Mouse (Mus musculus): ENCODE measurements around the gene Nodal. TPM values are rescaled to one million over a fixed set of nuclear protein-coding genes. Genes with fewer than 3 reads are reported as not detected.

Nodal gene
- polyA plus RNA-seq, 1 experiment from 2014 or later, result 0.08 TPM

DNA sequence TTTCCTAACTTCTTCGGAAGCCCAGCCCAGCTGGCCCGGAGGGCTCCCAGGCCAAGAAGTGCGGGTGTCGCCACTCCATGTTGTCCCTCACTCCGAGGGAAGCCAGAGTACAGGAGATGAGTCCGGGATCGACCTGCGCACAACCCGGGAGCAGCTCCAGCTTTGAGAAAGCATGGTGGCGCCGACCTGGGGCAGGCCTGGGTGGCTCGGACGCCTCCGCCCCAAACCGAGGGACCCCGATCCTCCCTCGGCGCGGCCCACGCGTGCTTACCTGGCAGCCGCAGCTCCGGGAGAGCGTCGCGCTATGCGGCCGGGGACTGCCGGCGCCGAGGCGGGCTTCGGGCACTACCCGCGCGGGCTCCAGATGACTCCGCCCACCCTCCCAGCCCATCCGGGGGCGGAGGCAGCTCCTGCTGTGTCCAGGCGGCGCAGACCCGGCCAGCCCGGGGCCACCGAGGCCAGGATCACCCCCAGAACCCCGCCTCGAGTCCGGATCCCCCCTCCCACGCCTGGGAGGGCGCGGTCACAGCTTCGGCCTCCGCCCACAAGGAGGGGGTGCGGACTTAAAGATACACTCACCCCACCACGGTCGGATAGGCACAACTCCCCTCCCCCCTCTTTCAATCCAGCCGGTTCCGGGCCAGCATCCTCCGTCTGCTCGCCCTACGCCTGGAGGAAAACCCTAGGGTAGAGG, 34.6 kb upstream of the Nodal start, which contains the start of gene Pald1:
TSS of gene Pald1 (minus strand) at position 510 of the 694 bp plus-strand sequence.
- WGBS, result under 1% methylated on average over 51 of the region's 60 CpGs
- Histone ChIP-seq H3K27ac (ENCODE audit: low read depth) (peak within 1 kb of the TSS; percentile 59), H3K27me3 (ENCODE audit: insufficient read depth, low read length) (no peaks in the 10 kb centered on the region), H3K4me3 (ENCODE audit: low read depth, low read length) (peak within 1 kb of the TSS; percentile 75), H3K4me2 (peak within 1 kb of the TSS; percentile 97), H3K9ac (peak within 1 kb of the TSS; percentile 77), H3K4me1 (ENCODE audit: insufficient read depth) (peaks cover 31% of the 10 kb centered on the region), H3K36me3 (ENCODE audit: insufficient read depth) (no peaks in the 10 kb centered on the region), H3K9me3 (ENCODE audit: low read depth, low read length) (no peaks in the 10 kb centered on the region)
- TF ChIP-seq CTCF (IDR thresholded peaks at IDR 0.05; ENCODE audit: low read depth), result no peak
- peak; percentile 91 for DNase-seq
- ATAC-seq (ENCODE audit: insufficient read depth), result peak; percentile 77

DNA sequence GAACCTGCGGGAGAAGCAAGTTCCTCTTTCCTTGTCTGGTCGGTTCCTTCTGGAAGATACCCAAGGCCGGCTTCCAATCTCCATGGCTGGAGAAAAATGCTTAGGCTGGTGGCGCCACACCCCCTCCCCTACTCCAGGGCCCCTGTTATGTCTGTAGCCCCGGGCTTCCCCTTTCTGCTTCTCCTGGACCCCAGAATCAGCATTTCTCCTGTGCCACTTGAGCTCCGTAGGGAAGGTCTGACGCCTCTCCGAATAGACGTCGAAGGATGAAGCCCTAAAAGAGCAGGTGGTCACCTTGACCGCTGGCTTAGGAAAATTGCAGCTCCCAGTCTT, 34.1 kb upstream of the Nodal start:
- peak overlapping the region; percentile 59; the same call in 1 of the 2 replicates for H3K27ac ChIP-seq (ENCODE audit: low read depth)
- no peaks in the 10 kb centered on the region for H3K27me3 ChIP-seq (ENCODE audit: insufficient read depth, low read length)
- WGBS, result 4% methylated on average over 11 of the region's 11 CpGs
- H3K4me3 ChIP-seq (ENCODE audit: low read depth, low read length), result peak overlapping the region; percentile 75
- DNase-seq (no peak), ATAC-seq (ENCODE audit: insufficient read depth) (no peak; the same call in 1 of the 2 replicates)
- H3K4me1 ChIP-seq (ENCODE audit: insufficient read depth), result peaks cover 31% of the 10 kb centered on the region
- TF ChIP-seq CTCF (IDR thresholded peaks at IDR 0.05; ENCODE audit: low read depth), result no peak
- H3K9me3 ChIP-seq (ENCODE audit: low read depth, low read length), result no peaks in the 10 kb centered on the region
- H3K4me2 ChIP-seq, result peak overlapping the region; percentile 97
- peak overlapping the region; percentile 77 for H3K9ac ChIP-seq
- no peaks in the 10 kb centered on the region for H3K36me3 ChIP-seq (ENCODE audit: insufficient read depth)

DNA sequence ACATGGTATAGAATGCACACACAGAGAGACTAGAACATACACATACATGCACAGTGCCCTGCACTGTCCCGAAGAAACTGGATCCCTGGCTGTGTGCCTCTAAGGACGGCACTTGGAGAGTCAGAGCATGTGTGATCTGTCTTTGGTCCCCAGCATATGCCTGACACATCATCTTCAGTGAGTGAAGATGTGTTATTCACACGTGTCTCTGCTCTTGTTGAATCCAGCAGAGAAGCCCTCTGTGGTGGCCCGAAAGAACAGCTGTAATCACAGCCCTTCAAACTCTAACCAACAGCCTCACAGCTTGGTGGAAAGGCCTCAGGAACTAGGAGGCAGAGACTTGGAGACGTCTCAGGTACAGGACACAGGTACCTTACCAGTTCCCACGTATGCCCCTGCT, 32.6 kb upstream of the Nodal start:
- WGBS, result 43% methylated on average over 6 of the region's 6 CpGs
- Histone ChIP-seq H3K4me2 (no peak overlapping the region), H3K9ac (no peak overlapping the region), H3K9me3 (ENCODE audit: low read depth, low read length) (no peaks in the 10 kb centered on the region), H3K4me1 (ENCODE audit: insufficient read depth) (peaks cover 27% of the 10 kb centered on the region), H3K4me3 (ENCODE audit: low read depth, low read length) (no peak overlapping the region), H3K27ac (ENCODE audit: low read depth) (peak overlapping the region; percentile 39), H3K27me3 (ENCODE audit: insufficient read depth, low read length) (no peaks in the 10 kb centered on the region), H3K36me3 (ENCODE audit: insufficient read depth) (no peaks in the 10 kb centered on the region)
- DNase-seq (peak; percentile 83), ATAC-seq (ENCODE audit: insufficient read depth) (peak; percentile 20; the same call in 1 of the 2 replicates)
- TF ChIP-seq CTCF (IDR thresholded peaks at IDR 0.05; ENCODE audit: low read depth), result no peak

DNA sequence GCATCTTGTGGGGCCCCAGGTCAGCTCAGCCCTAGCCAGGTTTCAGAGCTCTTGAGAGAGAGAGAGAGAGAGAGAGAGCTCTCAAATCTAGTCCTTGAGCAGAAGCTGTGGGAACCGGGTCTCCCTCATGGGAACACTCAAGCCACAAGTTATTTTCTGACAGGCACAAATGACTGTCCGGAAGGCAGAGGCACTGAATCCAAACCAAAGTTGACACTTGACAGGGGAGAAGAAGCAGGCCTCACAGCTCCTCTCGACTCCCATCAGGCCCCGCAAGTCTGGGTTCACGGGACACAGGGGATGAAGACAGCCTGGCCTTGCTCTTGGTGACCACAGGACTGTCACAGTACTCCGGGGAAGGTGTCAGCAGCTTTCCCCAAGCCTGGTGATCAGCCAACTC, 31.5 kb upstream of the Nodal start:
- H3K4me3 ChIP-seq (ENCODE audit: low read depth, low read length), result no peak overlapping the region
- ATAC-seq (ENCODE audit: insufficient read depth) (peak; percentile 55), DNase-seq (peak; percentile 89)
- WGBS, result 28% methylated on average over 6 of the region's 6 CpGs
- peaks cover 19% of the 10 kb centered on the region for H3K4me1 ChIP-seq (ENCODE audit: insufficient read depth)
- H3K9ac ChIP-seq, result no peak overlapping the region
- H3K27ac ChIP-seq (ENCODE audit: low read depth), result peak overlapping the region; percentile 66; the same call in 1 of the 2 replicates
- H3K27me3 ChIP-seq (ENCODE audit: insufficient read depth, low read length), result no peaks in the 10 kb centered on the region
- no peak for TF ChIP-seq CTCF (IDR thresholded peaks at IDR 0.05; ENCODE audit: low read depth)
- H3K9me3 ChIP-seq (ENCODE audit: low read depth, low read length), result no peaks in the 10 kb centered on the region
- no peak overlapping the region for H3K4me2 ChIP-seq
- H3K36me3 ChIP-seq (ENCODE audit: insufficient read depth), result no peaks in the 10 kb centered on the region

DNA sequence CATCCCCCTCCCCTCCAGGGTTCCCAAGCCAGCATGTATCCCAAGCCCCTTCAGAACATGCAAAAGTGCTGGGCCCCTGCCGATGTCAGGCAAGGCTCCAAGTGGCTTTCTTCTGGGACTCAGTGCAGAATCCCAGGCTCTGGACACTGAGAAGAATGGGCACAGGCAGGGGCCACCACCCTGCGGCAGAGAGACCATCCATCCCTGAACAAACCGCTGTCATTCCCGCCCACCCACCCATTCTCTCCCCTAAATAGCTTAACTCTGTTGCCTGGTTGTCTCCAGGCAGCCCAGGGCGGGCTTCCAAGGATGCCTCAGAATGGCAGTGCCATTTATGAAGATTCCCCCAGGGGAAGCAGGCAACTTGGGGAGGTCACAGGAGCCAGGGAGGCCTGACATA, 28.8 kb upstream of the Nodal start:
- 69% methylated on average over 5 of the region's 5 CpGs for WGBS
- Histone ChIP-seq H3K9ac (no peak overlapping the region), H3K4me3 (ENCODE audit: low read depth, low read length) (no peak overlapping the region), H3K36me3 (ENCODE audit: insufficient read depth) (no peaks in the 10 kb centered on the region), H3K9me3 (ENCODE audit: low read depth, low read length) (no peaks in the 10 kb centered on the region), H3K4me1 (ENCODE audit: insufficient read depth) (peaks cover 20% of the 10 kb centered on the region), H3K4me2 (no peak overlapping the region), H3K27me3 (ENCODE audit: insufficient read depth, low read length) (no peaks in the 10 kb centered on the region), H3K27ac (ENCODE audit: low read depth) (no peak overlapping the region)
- no peak for TF ChIP-seq CTCF (IDR thresholded peaks at IDR 0.05; ENCODE audit: low read depth)
- no peak for ATAC-seq (ENCODE audit: insufficient read depth)
- DNase-seq, result no peak

DNA sequence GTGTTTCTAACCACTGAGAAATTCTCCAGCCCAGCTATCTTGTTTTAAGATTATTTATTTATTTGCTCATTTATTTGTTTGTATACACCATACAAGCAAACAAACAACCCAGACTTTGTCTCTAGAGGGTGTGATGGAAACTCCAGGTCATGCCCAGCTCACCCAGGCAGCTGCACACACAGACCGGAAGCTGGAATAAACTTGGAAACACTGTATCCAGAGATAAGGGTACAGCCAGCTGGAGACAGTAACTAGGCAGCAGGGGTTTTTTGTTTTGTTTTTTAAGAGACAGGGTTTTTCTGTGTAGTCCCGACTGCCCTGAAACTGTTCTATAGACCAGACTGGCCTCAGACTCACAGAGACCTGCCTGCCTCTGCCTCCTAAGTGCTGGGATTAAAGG, 27.6 kb upstream of the Nodal start:
- Histone ChIP-seq H3K27ac (ENCODE audit: low read depth) (0 out of 2 replicates have a peak overlapping the region, but pooled peaks have one; percentile 27), H3K4me3 (ENCODE audit: low read depth, low read length) (no peak overlapping the region), H3K9me3 (ENCODE audit: low read depth, low read length) (no peaks in the 10 kb centered on the region), H3K27me3 (ENCODE audit: insufficient read depth, low read length) (no peaks in the 10 kb centered on the region), H3K9ac (no peak overlapping the region), H3K36me3 (ENCODE audit: insufficient read depth) (no peaks in the 10 kb centered on the region), H3K4me2 (no peak overlapping the region), H3K4me1 (ENCODE audit: insufficient read depth) (peaks cover 10% of the 10 kb centered on the region)
- ATAC-seq (ENCODE audit: insufficient read depth) (no peak), DNase-seq (peak; percentile 62)
- WGBS, result 34% methylated on average over 2 of the region's 2 CpGs
- TF ChIP-seq CTCF (IDR thresholded peaks at IDR 0.05; ENCODE audit: low read depth), result no peak

DNA sequence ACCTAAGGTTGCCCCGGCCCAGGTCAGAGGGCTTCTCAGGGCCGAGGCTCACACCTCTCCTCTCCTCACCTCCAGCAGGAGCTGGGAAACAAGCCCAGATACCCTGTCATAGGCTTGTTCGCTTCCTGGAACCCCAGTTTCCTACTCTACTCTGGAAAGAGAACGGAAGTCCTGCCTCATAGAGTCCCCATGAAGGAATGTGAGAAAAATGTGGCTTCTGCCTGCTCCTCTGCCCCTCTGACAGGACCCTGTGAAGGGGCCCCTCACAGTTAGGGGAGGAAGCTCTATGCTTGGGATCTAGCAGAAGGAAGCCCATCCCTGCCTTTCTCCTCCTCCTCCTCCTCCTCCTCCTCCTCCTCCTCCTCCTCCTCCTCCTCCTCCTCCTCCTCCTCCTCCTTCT, 25.2 kb upstream of the Nodal start:
- Histone ChIP-seq H3K4me3 (ENCODE audit: low read depth, low read length) (no peak overlapping the region), H3K4me2 (no peak overlapping the region), H3K27me3 (ENCODE audit: insufficient read depth, low read length) (no peaks in the 10 kb centered on the region), H3K9ac (no peak overlapping the region), H3K4me1 (ENCODE audit: insufficient read depth) (peaks cover 7% of the 10 kb centered on the region; the same call in 1 of the 2 replicates), H3K9me3 (ENCODE audit: low read depth, low read length) (no peaks in the 10 kb centered on the region), H3K27ac (ENCODE audit: low read depth) (peak overlapping the region; percentile 52; the same call in 1 of the 2 replicates), H3K36me3 (ENCODE audit: insufficient read depth) (no peaks in the 10 kb centered on the region)
- WGBS, result 22% methylated on average over 4 of the region's 4 CpGs
- peak; percentile 57 for DNase-seq
- ATAC-seq (ENCODE audit: insufficient read depth), result peak; percentile 36; the same call in 1 of the 2 replicates
- TF ChIP-seq CTCF (IDR thresholded peaks at IDR 0.05; ENCODE audit: low read depth), result no peak

Measured in lung, embryonic 14.5 days (tissue).